Mouse (Mus musculus) activated CD4-positive, CD25-positive, alpha-beta regulatory T cell, adult 4 months (primary cell): ENCODE results near the gene Gpr143. TPM values are rescaled to one million over a fixed set of nuclear protein-coding genes. Genes with fewer than 3 reads are reported as not detected.
"Not testable (repeated sequence)": the region's sequence is repeated elsewhere in the genome, so short reads cannot be mapped to it uniquely, and the experiment has no call there.

Experiments used
- ATAC-seq: one replicate; pipeline ENCODE4 v1.8.0; 2017
- polyA plus RNA-seq, 2 experiments: library from polyadenylated mRNA; unstranded; fragments of 100-300 nt; shearing (Covaris generic); gene quantifications; one replicate each; pipeline ENCODE4 v1.2.1; 2017

Gene Gpr143
- polyA plus RNA-seq, result not detected

DNA sequence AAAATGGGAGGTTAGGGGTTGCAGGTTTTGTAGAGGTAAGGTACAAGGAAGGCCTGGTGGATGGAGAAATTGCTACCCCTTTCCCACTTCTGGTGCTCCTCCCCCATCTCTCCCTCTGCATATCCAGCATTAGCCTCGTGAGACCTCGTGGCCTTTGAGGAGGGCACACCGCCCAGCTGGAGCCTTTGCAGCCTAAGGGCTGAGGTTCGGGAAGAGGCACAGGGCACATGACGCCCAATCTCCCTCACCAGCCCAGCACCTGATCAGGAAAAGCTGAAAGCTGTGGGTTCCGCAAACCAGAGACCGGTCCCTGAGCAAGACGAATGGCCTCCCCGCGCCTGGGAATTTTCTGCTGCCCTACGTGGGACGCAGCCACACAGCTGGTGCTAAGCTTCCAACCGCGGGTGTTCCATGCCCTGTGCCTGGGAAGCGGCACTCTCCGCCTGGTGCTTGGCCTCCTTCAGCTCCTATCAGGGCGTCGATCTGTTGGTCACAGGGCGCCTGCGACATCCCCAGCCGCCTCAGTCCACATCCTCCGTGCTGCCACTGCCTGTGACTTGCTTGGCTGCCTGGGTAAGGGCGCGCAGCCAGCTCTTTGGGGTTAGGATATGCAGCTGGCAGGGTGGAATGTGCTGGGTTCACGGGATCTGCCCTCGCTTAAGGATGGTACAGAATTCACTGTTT is at the start of gene Gpr143:
Gpr143 (plus strand) TSS at position 202 of the 684 bp plus-strand sequence.
- no peak for ATAC-seq

DNA sequence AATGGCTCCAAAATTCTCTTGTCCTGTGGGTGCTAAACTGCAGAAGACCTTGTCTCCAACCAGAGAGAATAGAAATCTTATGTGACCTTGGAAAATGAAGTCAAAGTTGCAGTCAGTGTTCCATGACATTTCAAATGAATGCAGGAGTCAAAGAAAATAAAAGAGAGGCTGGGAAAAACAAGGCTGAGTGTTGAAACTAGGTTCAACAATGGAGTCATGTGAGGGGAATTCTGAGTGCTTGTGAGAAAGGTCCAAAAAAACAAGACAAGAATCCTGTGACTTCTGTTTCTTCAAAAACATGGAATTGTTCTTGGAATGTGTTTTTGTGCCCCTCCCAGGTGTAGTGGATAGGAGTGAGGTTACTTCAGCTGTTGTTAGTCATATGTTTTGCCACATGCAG is 46.4 kb upstream of the Gpr143 start:
- no peak for ATAC-seq

DNA sequence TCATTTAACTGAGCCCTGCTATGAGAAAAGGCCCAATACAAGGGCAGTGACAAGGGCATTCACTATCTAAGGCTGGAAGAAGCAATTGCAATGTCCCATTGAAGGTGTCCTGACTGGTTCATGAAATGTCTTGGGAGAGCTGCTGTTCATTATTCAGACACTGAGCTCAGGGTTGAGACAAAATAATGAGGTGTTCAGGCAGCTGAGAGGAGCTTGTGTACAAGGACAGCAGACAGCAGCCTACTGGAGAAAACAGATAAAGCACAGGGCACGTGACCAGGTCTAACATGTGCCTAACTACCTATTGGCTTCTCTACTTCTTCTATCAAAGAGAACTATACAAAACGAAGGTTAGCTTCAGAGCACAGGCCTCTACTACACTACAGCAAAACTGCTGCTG is 43.5 kb upstream of the Gpr143 start:
- no peak for ATAC-seq

DNA sequence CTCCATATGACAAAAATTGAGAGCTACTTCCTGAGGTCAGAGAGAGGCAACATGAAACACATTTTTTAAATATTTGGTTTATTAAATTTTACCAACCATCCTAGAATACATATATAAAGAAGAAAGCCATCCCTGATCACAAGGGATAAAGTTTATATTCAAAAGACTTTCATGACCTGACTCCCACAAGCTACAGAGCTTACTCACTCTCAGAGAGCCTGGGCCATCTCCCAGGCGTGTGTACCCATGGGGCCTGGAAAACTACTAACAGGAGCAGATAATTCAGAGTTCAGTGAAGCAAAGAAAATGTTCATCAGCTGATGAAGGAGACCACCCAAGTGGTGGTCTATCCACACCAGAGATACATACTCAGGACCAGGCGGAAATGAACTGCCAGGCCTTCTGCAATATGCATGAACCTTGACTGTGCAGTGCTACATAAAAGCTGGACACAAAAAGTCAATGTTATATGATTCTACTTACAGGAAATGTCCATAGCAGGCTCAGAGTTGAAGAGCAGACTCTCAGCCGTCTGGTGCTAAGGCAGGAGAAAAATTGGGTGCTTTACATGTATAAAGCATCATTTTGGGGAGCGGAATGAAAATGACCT is 42.9 kb upstream of the Gpr143 start:
- ATAC-seq, result no peak

DNA sequence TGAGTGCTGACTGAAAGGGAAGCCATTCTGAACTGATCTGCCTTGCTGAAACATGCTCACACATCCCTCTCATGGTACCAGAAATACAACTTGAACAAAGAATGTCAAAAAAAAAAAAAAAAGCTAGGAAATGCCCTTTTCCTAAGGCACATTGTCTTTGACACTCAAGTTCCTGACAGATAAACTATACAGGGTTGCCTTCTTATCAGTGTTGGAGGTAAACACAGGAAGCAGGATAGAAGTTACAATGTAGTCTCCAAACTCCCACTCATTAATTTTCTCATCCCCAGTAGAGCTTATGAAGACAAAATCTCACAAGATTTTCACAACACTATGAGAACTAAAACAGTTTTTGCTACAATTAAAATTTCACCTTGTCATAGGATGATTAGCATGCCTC is 38.1 kb upstream of the Gpr143 start:
- ATAC-seq, result no peak

DNA sequence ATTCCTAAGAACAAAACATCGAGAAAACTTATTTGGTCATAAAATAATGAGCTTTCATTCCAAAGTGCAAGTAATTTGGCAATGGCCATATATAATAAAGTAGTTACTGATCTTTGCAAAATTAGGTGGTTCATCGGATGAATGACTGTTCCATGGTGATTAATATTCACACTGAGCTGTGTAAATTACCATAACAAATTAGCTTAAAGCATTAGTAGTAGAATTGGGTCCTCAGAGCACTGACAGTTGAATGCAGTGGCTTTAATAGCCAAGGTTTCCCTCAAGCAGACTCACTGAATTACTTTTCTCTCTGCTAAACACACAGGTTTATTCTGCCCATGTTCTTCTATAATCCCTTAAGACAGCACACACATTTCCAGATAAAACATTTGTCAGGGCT is 35.8 kb upstream of the Gpr143 start:
- ATAC-seq, result no peak

DNA sequence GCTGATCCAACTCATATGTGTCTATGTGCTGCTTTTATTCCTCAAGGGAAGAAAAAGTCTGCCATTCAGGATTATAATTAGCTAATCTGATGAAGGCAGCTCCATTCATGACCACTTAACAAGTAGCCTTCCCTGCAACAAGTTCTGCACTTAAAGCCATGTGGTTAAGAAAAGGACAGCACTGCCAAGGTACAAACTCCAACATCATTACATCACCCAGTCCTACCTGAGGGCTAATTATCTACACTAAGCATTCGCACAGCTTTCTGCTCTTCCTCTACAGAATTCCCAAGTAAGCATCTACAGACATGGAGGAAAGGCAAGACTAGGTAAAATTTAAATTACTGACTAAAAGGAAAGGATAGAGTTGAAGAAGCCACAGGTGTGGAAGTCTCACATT is 25.9 kb upstream of the Gpr143 start:
- ATAC-seq, result no peak

DNA sequence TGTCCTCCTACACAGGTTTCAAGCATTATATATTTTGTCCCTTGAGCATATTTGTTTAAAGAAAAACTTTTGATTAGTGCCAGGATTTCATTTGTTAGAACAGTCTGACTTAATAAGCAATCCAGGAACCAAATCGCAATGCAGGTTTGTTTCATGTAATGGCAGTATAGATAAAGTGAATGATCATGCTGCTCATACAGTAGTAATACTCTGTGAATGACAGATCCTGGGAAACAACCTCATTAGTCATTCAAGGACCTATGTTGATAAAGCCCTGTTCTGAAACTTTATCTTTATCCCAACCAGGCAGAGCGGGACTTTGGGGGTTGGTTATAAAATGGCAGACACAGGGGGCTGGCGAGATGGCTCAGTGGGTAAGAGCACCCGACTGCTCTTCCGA is 25.4 kb upstream of the Gpr143 start:
- no peak for ATAC-seq

DNA sequence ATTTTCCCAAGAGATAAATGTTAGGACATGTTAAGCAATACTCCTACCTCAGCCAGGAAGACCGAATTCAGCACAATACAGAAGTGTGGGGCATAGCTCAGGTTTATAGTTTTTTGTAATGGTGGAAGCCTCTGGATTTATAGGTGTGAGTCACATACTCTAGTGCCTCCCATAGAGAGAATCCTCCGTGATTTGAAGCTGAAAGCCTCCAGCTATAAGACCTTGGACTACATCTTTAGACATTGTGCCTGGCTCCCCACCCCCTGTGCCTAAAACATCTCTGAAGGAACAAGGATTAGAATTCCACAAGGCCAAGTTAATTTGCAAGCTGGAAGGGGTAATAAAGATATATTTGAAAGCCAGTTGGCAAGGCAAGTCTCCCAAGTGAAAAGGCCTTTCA is 19.3 kb upstream of the Gpr143 start:
- ATAC-seq, result no peak

DNA sequence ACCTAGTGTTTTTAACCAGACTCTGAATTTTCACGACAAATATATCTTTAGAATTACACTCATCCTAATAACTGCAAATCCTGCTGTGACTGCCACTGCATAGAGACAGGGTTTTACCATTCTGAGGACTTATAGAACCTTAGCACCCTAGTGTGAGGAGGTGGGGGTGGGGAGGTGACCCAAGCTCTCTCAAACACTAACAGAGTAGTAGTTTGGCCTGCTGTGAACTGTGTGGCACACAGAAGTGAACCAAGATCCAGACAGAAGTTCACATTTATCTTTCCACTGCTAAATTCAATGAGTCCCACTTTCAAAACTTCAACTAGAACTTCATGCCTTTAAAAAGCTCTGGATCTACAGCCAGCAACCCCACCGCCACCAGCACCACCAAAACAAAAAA is 18.9 kb upstream of the Gpr143 start:
- ATAC-seq, result no peak

DNA sequence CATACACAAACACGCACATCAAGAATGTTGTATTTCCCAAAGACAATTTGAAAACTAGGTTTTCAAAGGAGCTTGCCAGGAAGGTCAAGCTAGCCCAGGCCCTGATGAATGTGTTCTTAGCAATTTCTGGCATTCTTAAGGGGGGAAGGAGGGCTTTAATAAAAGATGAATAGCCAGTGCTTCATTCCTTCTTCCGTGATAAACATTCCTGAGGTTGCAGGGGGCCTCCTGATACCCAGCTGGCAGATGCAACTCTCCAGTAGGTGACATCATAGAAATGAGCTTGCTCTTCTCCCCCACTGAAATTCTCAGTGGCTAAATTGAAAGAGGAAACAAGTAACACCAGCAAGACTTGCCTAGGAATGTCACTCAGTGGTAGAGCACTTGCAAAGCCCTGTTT is 17.6 kb upstream of the Gpr143 start:
- no peak for ATAC-seq

DNA sequence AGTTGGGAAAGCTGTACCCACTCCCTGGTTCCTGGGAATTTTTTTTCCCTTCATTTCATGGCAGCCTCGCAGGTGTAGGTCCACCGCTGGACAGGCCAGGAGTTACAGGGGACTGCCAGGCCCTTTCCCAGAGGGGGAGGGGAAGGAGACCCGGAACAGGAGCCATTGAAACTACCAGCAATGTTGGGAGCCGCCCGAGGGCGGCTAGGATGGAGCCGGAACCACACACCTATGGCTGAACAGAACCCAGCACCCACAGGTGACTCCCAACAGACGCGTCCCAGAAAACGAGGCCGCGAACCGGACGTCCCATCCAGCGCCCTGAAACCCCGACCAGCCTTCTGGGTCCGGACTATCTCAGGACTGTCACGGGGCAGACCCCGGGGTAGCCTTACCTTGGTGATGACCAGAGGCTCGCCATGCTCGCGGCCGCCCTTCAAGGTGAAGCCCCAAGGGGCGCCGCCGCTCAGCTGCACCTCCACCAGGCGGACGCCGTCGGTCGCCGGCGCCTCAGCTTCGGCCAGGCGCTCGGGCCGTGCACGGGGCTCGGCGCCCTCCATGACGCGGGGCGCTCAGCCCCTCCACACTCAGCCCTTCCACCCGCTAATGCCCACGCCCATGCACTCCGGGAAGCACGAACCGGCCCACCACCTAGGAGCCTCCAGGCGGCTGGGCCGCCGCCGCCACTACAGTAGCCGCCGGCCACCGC is 12.7 kb upstream of the Gpr143 start, which contains the start of gene Shroom2:
Shroom2 (minus strand) TSS at position 575 of the 709 bp plus-strand sequence.
- no peak for ATAC-seq

DNA sequence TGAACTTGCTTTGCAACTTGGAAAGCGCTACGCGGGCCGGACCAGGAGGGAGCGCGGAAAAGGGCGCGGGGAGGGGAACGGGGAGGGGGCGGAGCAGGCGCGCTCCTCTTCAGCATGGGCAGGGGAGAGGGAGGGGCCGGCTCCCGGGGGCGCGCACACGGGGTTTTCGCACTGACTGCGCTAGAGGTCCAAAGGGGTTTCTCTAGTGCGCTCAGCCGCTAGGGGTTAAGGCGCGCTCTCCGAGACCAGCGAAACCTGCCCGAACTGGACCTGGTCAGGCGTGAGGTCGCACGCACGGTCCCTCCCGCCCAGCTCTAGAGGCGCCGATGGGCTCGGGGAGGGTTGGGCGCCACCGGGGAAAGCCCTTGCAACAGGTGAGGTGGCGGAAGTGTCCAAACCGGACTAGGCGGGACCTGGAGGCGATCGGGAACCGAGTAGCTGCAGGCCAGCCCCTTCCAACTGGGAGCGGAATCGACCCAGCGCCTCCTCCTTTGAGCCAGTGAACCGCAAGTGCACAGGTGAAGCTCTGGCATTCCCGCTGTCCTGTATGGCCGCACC is 12.0 kb upstream of the Gpr143 start:
- no peak for ATAC-seq

DNA sequence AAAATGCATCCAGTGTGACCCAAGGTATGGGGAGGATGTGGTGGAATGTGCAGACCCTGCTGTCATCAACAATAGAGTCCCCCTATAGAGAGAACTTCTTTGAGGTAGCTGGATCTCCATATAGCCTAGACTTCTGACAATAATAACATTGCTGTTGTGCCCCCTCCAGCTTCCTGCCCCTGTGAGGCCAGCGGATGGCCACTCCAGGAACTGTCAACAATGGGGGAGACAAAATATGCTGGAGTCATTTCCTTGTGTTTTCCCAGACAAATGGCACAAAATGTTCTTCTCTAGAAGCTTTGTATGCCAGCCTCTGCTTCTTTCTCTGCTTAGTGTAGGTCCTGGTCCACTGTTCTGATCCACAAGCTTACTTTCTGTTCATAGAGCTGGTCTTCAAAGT is 6.4 kb downstream of the Gpr143 start:
- no peak for ATAC-seq

DNA sequence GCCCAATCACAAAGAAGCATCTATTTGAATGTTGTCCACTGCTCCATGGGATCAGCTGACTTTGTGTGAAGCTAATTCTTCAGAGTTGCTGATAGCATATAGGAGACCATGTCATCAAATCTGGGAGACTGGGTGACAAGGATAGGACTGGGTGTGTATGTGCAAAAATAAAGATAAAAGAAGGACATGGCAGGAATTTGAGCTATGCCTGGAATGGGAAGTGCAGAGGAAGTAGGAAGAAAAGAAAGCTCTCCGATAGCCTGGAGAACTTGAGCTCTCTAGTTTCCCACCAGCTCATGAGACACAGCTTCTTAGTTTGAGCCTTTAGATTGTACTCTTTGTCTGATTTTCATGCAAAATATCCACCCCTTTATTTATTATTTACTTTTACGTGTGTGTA is 6.9 kb downstream of the Gpr143 start:
- ATAC-seq, result no peak

DNA sequence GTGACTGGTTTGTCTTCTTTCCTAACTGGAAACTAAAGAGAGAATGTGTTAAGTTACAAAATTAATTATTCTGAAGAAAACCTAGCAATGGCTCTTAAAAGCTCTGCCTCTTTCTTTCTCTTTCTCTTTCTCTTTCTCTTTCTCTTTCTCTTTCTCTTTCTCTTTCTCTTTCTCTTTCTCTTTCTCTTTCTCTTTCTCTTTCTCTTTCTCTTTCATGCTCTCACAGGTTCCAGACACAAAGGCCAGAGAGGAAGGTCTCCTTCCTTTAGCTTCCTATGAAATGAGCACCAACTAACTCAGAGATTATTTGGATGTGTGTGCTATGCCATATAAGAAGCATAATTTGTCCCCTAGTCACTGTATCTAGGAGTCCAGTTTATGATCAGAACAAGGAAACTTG is 23.6 kb downstream of the Gpr143 start:
- no peak for ATAC-seq

DNA sequence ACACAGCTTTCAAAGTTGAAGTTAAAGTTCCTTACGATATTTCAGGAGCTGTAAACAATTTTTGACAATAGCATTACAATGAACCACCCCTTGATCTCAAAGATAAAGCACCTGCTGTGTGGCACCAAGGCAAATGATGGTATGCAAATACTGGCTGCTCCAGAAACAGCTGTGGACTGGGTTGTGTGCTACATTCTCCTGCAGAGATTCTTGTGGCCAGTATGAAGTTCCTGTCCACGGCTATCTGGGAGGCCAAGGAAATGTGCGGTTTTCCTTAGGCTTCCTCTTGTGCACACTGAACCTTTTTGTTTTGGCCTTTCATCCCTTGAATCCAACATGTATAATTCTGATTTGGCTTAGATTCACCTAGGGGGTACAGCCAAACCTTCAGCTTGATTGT is 31.6 kb downstream of the Gpr143 start:
- ATAC-seq, result no peak

DNA sequence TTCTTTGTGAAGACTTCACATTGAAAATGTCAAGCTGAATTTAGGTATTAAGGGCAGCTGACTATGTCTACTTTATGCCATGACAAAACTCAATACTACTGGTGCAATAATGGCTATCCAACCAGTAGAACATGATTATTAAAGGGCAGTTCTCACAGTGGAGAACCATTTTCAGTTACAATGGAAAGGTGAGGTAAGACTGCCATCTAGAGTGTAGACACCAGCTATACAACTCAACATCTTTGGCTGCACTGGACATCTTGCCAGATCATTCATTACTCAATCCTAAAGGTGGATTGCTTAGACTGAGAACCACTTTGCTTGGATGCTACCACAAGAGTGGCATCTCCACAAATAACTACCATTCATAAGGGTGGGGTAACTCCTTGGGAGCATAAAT is 37.3 kb downstream of the Gpr143 start:
- ATAC-seq, result no peak

DNA sequence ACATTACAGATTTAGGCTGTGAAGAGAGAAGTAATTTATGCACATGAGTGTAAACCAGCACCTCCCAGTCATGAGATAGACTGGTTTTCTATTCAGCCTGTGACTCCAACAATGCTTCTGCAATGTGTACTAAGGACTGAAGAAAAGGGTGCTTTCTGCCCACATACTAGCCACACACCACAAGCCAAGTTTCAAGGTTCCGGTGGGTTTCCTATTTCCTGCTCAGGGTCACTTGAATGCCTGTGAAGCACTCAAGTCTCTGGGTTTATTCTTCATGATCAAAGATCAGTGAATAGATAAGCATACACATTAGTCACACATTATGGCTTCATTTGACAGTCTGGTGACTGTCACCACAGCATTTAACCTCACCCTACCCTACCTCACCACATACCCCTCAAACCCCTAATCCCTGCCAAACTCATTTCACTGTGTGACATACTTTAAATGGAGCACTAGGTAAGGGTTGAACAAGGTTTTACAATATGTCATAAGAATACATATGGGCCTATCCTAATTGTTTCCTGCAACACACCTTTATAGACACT is 49.4 kb downstream of the Gpr143 start:
- not testable (repeated sequence) for ATAC-seq

DNA sequence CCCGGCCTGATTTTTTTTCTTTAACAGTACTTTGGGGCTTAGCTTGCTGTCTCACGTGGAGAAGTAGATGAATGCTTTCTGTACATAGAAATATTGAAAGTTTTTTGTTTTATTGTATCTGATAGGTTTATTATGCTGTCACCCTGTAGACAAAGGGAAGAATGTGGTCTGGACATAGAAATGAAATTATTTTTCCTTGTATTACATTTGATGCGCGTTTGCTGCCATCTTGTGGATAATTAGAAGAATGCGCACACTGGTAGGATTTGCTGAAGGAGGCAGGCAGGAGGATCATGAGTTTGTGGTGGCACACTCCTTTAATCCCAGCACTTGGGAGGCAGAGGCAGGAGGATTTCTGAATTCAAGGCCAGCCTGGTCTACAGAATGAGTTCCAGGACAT is 53.2 kb downstream of the Gpr143 start:
- ATAC-seq, result not testable (repeated sequence)

DNA sequence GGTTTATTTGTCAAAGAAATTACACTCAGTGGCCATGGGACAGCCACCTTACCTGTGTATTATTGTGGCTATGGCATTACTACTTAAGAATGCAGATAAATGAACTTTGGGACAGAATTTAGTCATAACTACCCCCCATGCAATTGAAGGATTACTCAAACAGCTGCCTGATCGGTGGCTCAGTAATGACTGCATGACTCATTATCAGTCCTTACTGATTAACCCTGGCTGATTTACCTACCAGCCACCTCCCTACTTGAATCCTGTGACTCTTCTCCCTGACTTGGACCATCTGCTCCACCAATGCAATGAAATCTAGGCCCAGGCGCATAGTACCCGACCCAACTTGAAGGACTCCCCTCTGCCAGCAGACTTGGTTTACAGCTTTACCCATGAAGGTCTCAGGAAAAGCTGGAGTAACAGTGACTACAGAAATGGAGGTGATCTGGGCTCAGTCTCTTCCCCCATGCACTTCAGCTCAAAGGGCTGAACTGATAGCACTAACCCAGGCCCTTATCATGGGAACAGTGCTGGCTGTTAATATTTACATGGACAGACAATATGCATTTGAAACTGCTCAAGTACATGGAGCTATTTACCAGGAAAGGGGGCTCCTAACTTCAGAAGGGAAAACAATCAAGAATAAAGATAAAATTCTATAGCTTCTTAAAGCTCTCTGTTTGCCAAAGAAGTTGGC is 73.5 kb downstream of the Gpr143 start:
- ATAC-seq, result no peak
